Mouse (Mus musculus): Measurements from ENCODE around the gene Slc35c2.
A peak's percentile ranks its signal among the peaks of the same experiment; 100 is the strongest.

The Slc35c2 gene

GRCm38 (mm10) chr2:165234613-165235291 lies 52.9 kb downstream of the Slc35c2 start, which contains the start of gene Cdh22:
Gene Cdh22, minus strand, starts transcription at chr2:165234853.
- DNase-seq: peak in 1 of 2 experiments; percentile 26

GRCm38 (mm10) chr2:165234291-165234612 lies 53.4 kb downstream of the Slc35c2 start:
- DNase-seq: peak in 1 of 2 experiments; percentile 4

- DNase-seq: peak; percentile 32 to 67
Observed at GRCm38 (mm10) chr2:165233491-165234290, 54.0 kb downstream of the Slc35c2 start.

GRCm38 (mm10) chr2:165229050-165229449 lies 58.6 kb downstream of the Slc35c2 start:
- DNase-seq: no peak
